Mouse (Mus musculus) liver, embryonic 14.5 days (tissue): Measurements from ENCODE around the gene Dnm3.

Source experiments
- CTCF ChIP-seq: IDR thresholded peaks from 2 replicates; pipeline ENCODE4 v1.5.1; 2016; ENCODE audit warnings: antibody characterized with exemption, low read depth, control low read depth
- EP300 ChIP-seq: IDR thresholded peaks from 2 replicates; pipeline ENCODE4 v1.6.1; 2016; ENCODE audit warnings: antibody characterized with exemption, low read depth

- TF ChIP-seq CTCF: no peak
- no peak for TF ChIP-seq EP300
Observed at GRCm38 (mm10) chr1:162336224-162336623, 141.6 kb downstream of the Dnm3 start.
